Mouse (Mus musculus) bone marrow, adult 2 months (tissue): ENCODE data around the gene Wdpcp. TPM values are rescaled to one million over a fixed set of nuclear protein-coding genes. Genes with fewer than 3 reads are reported as not detected.

Source experiments
- H3K27ac ChIP-seq: fragments of 200-500 bp; 2 replicates; pipeline ENCODE4 v1.5.1; 2012; ENCODE audit warnings: low read depth, mild to moderate bottlenecking, control low read depth, inconsistent platforms, low read length; ENCODE audit not compliant: control insufficient read depth, poor library complexity, insufficient read depth
- H3K4me1 ChIP-seq: fragments of 200-500 bp; 2 replicates; pipeline ENCODE4 v1.6.1; 2011; ENCODE audit warnings: low read length; ENCODE audit not compliant: control insufficient read depth, insufficient read depth
- H3K4me3 ChIP-seq: fragments of 200-500 bp; replicated peaks from 2 replicates; pipeline ENCODE3; 2011; ENCODE audit warnings: mild to moderate bottlenecking, low read depth, low read length, control low read depth; ENCODE audit not compliant: control insufficient read depth
- CTCF ChIP-seq: fragments of 200-500 bp; IDR thresholded peaks from 2 replicates; pipeline ENCODE4 v1.5.1; 2011; ENCODE audit warnings: low read length, control low read depth; ENCODE audit not compliant: control insufficient read depth, insufficient read depth
- POLR2A ChIP-seq: fragments of 200-500 bp; IDR thresholded peaks from 2 replicates; pipeline ENCODE4 v1.6.1; 2011; ENCODE audit warnings: low read depth, mild to moderate bottlenecking, control low read depth, low read length, borderline replicate concordance; ENCODE audit not compliant: control insufficient read depth
- WGBS: fragments of 180-500 bp; shearing (Covaris S2); methylation state at CpG from one replicate; pipeline ENCODE4 v1.1.7; 2018; 5-methylcytosine and 5-hydroxymethylcytosine counted together
- polyA plus RNA-seq: library from polyadenylated mRNA; stranded (reverse); fragments of >200 nt; gene quantifications from 2 replicates; pipeline ENCODE4 v1.2.4, GENCODE M21; 2011; ENCODE audit warnings: low replicate concordance; ENCODE audit not compliant: missing spikeins, insufficient read depth, insufficient read length

The Wdpcp gene
- polyA plus RNA-seq, 1 experiment, result 1.6 TPM

DNA sequence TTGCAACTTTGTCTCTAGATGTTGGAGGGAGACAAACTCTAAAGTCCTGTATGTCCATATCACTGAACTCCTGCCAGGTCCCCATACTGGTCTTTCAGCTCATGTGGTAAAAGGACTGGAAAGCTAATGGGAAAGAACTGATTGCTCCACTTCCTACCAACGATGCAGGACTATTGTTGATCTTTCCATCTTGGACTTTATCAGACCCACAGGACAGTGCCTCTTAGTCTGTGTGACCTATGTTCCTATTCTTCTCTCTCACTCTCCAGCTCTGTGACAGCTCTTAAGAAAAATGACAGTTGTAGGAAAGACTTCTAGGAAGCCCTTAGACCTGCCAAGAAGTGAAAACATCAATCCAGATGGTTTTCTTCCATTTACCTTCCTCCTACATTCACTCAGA is 25.4 kb upstream of the Wdpcp start:
- H3K27ac ChIP-seq, result no peak overlapping the region
- H3K4me3 ChIP-seq, result no peak overlapping the region
- TF ChIP-seq POLR2A, result no peak
- no peak for TF ChIP-seq CTCF
- 51% methylated on average over 1 of the region's 1 CpGs for WGBS
- H3K4me1 ChIP-seq, result peaks cover 4% of the 10 kb centered on the region; the same call in 1 of the 2 replicates

- peaks cover 4% of the 10 kb centered on the region; the same call in 1 of the 2 replicates for H3K4me1 ChIP-seq
- TF ChIP-seq POLR2A (no peak), CTCF (no peak)
These were observed 24.5 kb upstream of the Wdpcp start for GRCm38 (mm10) chr11:21547518-21547917.

GRCm38 (mm10) chr11:21549052-21549451 is 23.0 kb upstream of the Wdpcp start:
- Histone ChIP-seq H3K4me1 (peaks cover 4% of the 10 kb centered on the region; the same call in 1 of the 2 replicates), H3K27ac (no peak overlapping the region), H3K4me3 (no peak overlapping the region)
- no peak for TF ChIP-seq POLR2A
- TF ChIP-seq CTCF, result no peak
- 53% methylated on average over 2 of the region's 2 CpGs for WGBS

More at GRCm38 (mm10) chr11:21547518-21547917, 24.5 kb upstream of the Wdpcp start:
- Histone ChIP-seq H3K4me3 (no peak overlapping the region), H3K27ac (no peak overlapping the region)

DNA sequence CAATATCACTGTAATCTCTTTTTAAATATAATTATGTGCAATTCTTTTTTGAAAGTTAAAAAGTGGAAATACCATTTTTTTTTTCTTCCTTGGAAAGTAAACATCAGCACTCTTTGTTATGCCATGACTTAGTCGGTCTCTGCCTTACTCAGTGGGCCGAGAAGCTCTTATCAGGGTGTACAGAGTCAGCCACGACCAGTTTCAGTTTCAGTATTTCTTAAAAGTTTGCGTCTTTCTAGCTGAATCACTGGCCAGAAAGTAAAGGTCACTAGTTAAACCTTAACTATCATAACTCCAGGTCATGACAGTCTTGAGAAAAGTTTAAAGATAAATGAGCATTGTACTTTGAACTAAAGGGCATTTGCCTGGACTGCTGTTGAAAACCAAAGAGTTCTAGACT is 22.3 kb upstream of the Wdpcp start:
- TF ChIP-seq CTCF (no peak), POLR2A (no peak)
- Histone ChIP-seq H3K4me1 (peaks cover 4% of the 10 kb centered on the region; the same call in 1 of the 2 replicates), H3K27ac (no peak overlapping the region), H3K4me3 (no peak overlapping the region)
- WGBS, result under 1% methylated on average over 4 of the region's 4 CpGs

GRCm38 (mm10) chr11:21550222-21551173 is 21.5 kb upstream of the Wdpcp start:
- H3K4me3 ChIP-seq, result no peak overlapping the region
- WGBS, result 69% methylated on average over 12 of the region's 12 CpGs
- TF ChIP-seq CTCF (no peak), POLR2A (no peak)
- peaks cover 4% of the 10 kb centered on the region; the same call in 1 of the 2 replicates for H3K4me1 ChIP-seq
- H3K27ac ChIP-seq, result no peak overlapping the region

DNA sequence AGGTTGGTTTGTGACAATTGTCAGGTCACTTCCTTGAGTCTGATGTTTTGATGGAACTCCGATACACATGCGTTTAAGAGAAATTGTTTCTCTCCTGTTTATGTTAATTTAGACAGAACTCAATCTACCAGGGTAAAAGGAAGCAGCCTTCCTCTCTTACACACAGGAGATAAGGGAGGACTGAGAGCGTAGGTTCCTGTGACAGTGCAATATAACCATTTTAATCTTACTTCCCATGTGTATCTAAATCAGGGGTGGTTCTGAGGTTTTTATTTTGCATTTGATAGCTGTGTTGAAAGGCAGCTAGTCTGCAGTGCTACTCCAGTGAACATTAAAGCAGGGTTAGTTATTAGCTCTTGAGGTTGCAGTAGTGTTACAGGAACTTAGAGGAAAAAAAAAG is 20.0 kb upstream of the Wdpcp start:
- H3K27ac ChIP-seq, result no peak overlapping the region
- TF ChIP-seq CTCF (no peak), POLR2A (no peak)
- 16% methylated on average over 3 of the region's 3 CpGs for WGBS
- H3K4me1 ChIP-seq, result peaks cover 4% of the 10 kb centered on the region; the same call in 1 of the 2 replicates
- H3K4me3 ChIP-seq, result no peak overlapping the region

DNA sequence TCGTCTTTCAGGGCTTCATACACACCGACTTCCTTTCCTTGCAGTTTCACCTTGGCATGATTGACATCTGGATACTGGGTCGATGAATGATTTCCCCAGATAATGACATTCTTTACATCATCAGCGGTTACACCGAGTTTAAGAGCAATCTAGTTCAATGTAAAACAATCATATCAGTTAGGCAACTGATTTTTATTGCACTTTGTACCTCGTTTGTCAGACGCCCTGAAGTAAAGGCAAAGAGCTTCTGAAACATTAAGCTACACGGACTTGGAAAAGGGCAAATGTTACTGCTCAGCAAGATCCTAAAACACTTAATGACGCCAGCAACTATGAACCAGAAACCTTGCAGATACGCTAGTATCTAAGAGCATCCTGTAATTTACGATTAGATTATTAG is 12.3 kb upstream of the Wdpcp start:
- Histone ChIP-seq H3K4me3 (no peak overlapping the region), H3K4me1 (no peaks in the 10 kb centered on the region), H3K27ac (no peak overlapping the region)
- WGBS, result 86% methylated on average over 11 of the region's 11 CpGs
- TF ChIP-seq CTCF (no peak), POLR2A (no peak)

GRCm38 (mm10) chr11:21561347-21561746 is 10.7 kb upstream of the Wdpcp start:
- Histone ChIP-seq H3K4me1 (no peaks in the 10 kb centered on the region), H3K27ac (no peak overlapping the region), H3K4me3 (no peak overlapping the region)
- 84% methylated on average over 5 of the region's 5 CpGs for WGBS
- TF ChIP-seq POLR2A, result no peak
- TF ChIP-seq CTCF, result no peak
